Comparison of ENCODE assay signal across 8 mouse cellular contexts in genomic region chr11:100362979-100363562, GRCm38 (mm10). TPM values are rescaled to one million over a fixed set of nuclear protein-coding genes. Genes with fewer than 3 reads are reported as not detected.
DNase-seq lines count a peak whose midpoint lies in the region; ATAC-seq and TF ChIP-seq lines count a peak whose summit lies in the region.

No protein-coding gene starts in this region.

- no peaks in the 10 kb centered on the region for H3K4me1 ChIP-seq in kidney, embryonic 14.5 days (ENCODE audit: control insufficient read depth, insufficient read depth, low read length)
- H3K4me1 ChIP-seq in liver, embryonic 13.5 days (replicated peaks): no peaks in the 10 kb centered on the region
- no peaks in the 10 kb centered on the region for H3K4me1 ChIP-seq in neural tube, embryonic 11.5 days (ENCODE audit: control insufficient read depth, insufficient read depth, low read length)

- no peaks in the 10 kb centered on the region for H3K9me3 ChIP-seq in kidney, embryonic 14.5 days (ENCODE audit: control insufficient read depth, low read length)
- H3K9me3 ChIP-seq in liver, embryonic 13.5 days (replicated peaks): no peaks in the 10 kb centered on the region
- no peaks in the 10 kb centered on the region for H3K9me3 ChIP-seq in neural tube, embryonic 11.5 days (ENCODE audit: control insufficient read depth, low read length)

- H3K4me3 ChIP-seq in kidney, embryonic 14.5 days (ENCODE audit: low read length): no peak overlapping the region
- H3K4me3 ChIP-seq in liver, embryonic 13.5 days (replicated peaks): no peak overlapping the region
- H3K4me3 ChIP-seq in neural tube, embryonic 11.5 days (ENCODE audit: low read depth, low read length): no peak overlapping the region

- H3K4me2 ChIP-seq in kidney, embryonic 14.5 days (replicated peaks; ENCODE audit: low read depth, low read length): no peak overlapping the region
- no peak overlapping the region for H3K4me2 ChIP-seq in liver, embryonic 13.5 days
- no peak overlapping the region for H3K4me2 ChIP-seq in neural tube, embryonic 11.5 days (ENCODE audit: low read depth)

- no peak overlapping the region for H3K9ac ChIP-seq in kidney, embryonic 14.5 days (ENCODE audit: low read depth, low read length)
- H3K9ac ChIP-seq in liver, embryonic 13.5 days: no peak overlapping the region
- H3K9ac ChIP-seq in neural tube, embryonic 11.5 days (ENCODE audit: low read length): no peak overlapping the region

- peak; percentile 51 for ATAC-seq in Patski
- ATAC-seq in kidney, embryonic 14.5 days (ENCODE audit: low FRiP score, low TSS enrichment): peak; percentile 36; the same call in 1 of the 2 replicates
- ATAC-seq in liver, embryonic 13.5 days (ENCODE audit: low read depth): no peak
- no peak for ATAC-seq in neural tube, embryonic 11.5 days (ENCODE audit: insufficient read depth, low FRiP score, low TSS enrichment)

- H3K27me3 ChIP-seq in Patski: peaks cover 5% of the 10 kb centered on the region
- peaks cover 7% of the 10 kb centered on the region for H3K27me3 ChIP-seq in kidney, embryonic 14.5 days (ENCODE audit: control insufficient read depth, insufficient read depth, low read length)
- H3K27me3 ChIP-seq in liver, embryonic 13.5 days: peaks cover 34% of the 10 kb centered on the region
- H3K27me3 ChIP-seq in neural tube, embryonic 11.5 days (ENCODE audit: control insufficient read depth, insufficient read depth, low read length): peaks cover 6% of the 10 kb centered on the region; the same call in 1 of the 2 replicates

- H3K36me3 ChIP-seq in kidney, embryonic 14.5 days (ENCODE audit: control insufficient read depth, insufficient read depth, low read length): no peaks in the 10 kb centered on the region
- no peaks in the 10 kb centered on the region for H3K36me3 ChIP-seq in liver, embryonic 13.5 days
- no peaks in the 10 kb centered on the region for H3K36me3 ChIP-seq in neural tube, embryonic 11.5 days (ENCODE audit: control insufficient read depth, insufficient read depth, low read length)

- peak; percentile 56 for DNase-seq in 3T3-L1 (ENCODE audit: low read depth, low spot score)
- no peak for DNase-seq in Patski (ENCODE audit: low read depth, low spot score)
- peak; percentile 82 for DNase-seq in cerebellum, postnatal 36 days
- DNase-seq in gastrocnemius, postnatal 10 days: peak; percentile 66
- DNase-seq in liver, embryonic 13.5 days: peak; percentile 24
- DNase-seq in neural tube, embryonic 11.5 days (ENCODE audit: low spot score): peak; percentile 73
- peak; percentile 28 to 44 for DNase-seq in thymus, adult 18-20 months

- WGBS in kidney, embryonic 14.5 days: 21% methylated on average over 12 of the region's 12 CpGs
- 15% methylated on average over 12 of the region's 12 CpGs for WGBS in liver, embryonic 13.5 days (ENCODE audit: insufficient replicate concordance)
- 18% methylated on average over 12 of the region's 12 CpGs for WGBS in neural tube, embryonic 11.5 days

- POLR2A ChIA-PET in Patski (lab: Charles Lee): no interaction called here

- peak; percentile 82 for TF ChIP-seq CTCF in Patski (IDR thresholded peaks at IDR 0.05)

- in situ Hi-C loops in Patski (cut with MboI; ENCODE audit: low pct_unique_long_range_greater_than_20kb): loop anchor here (5.0 to 10.0 kb wide), 2 partner anchors 44 to 192 kb away; no protein-coding TSS in a partner anchor

- H3K27ac ChIP-seq in kidney, embryonic 14.5 days (ENCODE audit: low read depth, low read length): no peak overlapping the region
- H3K27ac ChIP-seq in liver, embryonic 13.5 days: no peak overlapping the region
- H3K27ac ChIP-seq in neural tube, embryonic 11.5 days (ENCODE audit: low read depth, low read length): no peak overlapping the region

- CTCF ChIA-PET in Patski (lab: Charles Lee): interaction anchor here (1.3 to 2.7 kb wide), 2 partner anchors 32 to 45 kb away, joined by 6 to 14 read pairs; partner anchors contain the start of gene Jup

RNA-seq across cellular contexts. Expression of gene Hap1, which starts 7.1 kb away (rescaled TPM):
- 23.9 TPM for polyA plus RNA-seq in Patski (2021)
- total RNA-seq in gastrocnemius, postnatal 10 days (2021): 1 to 10 TPM in 1 of 2 experiments, under 1 TPM in 1; 0.73 to 1.3 TPM
- polyA plus RNA-seq in kidney, embryonic 14.5 days (2014; fragmentation: Nextera tagmentation; extraction: Ambion mirVana): 6.0 and 6.3 TPM in 2 replicates
- 0.37 and 0.50 TPM in 2 replicates for polyA plus RNA-seq in liver, embryonic 13.5 days (2015; fragmentation: Nextera tagmentation; extraction: Ambion mirVana)
- 10.4 and 10.6 TPM in 2 replicates for polyA plus RNA-seq in neural tube, embryonic 11.5 days (2014; fragmentation: Nextera tagmentation; extraction: Ambion mirVana)

RNA-seq across cellular contexts. Expression of gene Gast, which starts 28.9 kb away (rescaled TPM):
- polyA plus RNA-seq in Patski (2021): not detected
- total RNA-seq in gastrocnemius, postnatal 10 days (2021): not detected
- polyA plus RNA-seq in kidney, embryonic 14.5 days (2014; fragmentation: Nextera tagmentation; extraction: Ambion mirVana): not detected in 2 replicates
- not detected in 2 replicates for polyA plus RNA-seq in liver, embryonic 13.5 days (2015; fragmentation: Nextera tagmentation; extraction: Ambion mirVana)
- polyA plus RNA-seq in neural tube, embryonic 11.5 days (2014; fragmentation: Nextera tagmentation; extraction: Ambion mirVana): not detected in 2 replicates

RNA-seq across cellular contexts. Expression of gene Jup, which starts 34.5 kb away (rescaled TPM):
- polyA plus RNA-seq in Patski (2021): 71.6 TPM
- 10 to 100 TPM; 81.4 to 90.0 TPM for total RNA-seq in gastrocnemius, postnatal 10 days (2021)
- polyA plus RNA-seq in kidney, embryonic 14.5 days (2014; fragmentation: Nextera tagmentation; extraction: Ambion mirVana): 66.8 and 84.7 TPM in 2 replicates
- polyA plus RNA-seq in liver, embryonic 13.5 days (2015; fragmentation: Nextera tagmentation; extraction: Ambion mirVana): 13.2 and 15.5 TPM in 2 replicates
- polyA plus RNA-seq in neural tube, embryonic 11.5 days (2014; fragmentation: Nextera tagmentation; extraction: Ambion mirVana): 43.8 and 48.8 TPM in 2 replicates

RNA-seq across cellular contexts. Expression of gene Eif1, which starts 43.4 kb away (rescaled TPM):
- polyA plus RNA-seq in Patski (2021): 674 TPM
- 100 to 1,000 TPM; 838 to 840 TPM for total RNA-seq in gastrocnemius, postnatal 10 days (2021)
- 1,744 and 1,749 TPM in 2 replicates for polyA plus RNA-seq in kidney, embryonic 14.5 days (2014; fragmentation: Nextera tagmentation; extraction: Ambion mirVana)
- polyA plus RNA-seq in liver, embryonic 13.5 days (2015; fragmentation: Nextera tagmentation; extraction: Ambion mirVana): 1,883 and 1,943 TPM in 2 replicates
- 1,679 and 1,757 TPM in 2 replicates for polyA plus RNA-seq in neural tube, embryonic 11.5 days (2014; fragmentation: Nextera tagmentation; extraction: Ambion mirVana)

RNA-seq across cellular contexts. Expression of gene P3h4, which starts 51.6 kb away (rescaled TPM):
- 29.1 TPM for polyA plus RNA-seq in Patski (2021)
- 10 to 100 TPM; 15.4 to 22.8 TPM for total RNA-seq in gastrocnemius, postnatal 10 days (2021)
- 59.7 and 63.3 TPM in 2 replicates for polyA plus RNA-seq in kidney, embryonic 14.5 days (2014; fragmentation: Nextera tagmentation; extraction: Ambion mirVana)
- polyA plus RNA-seq in liver, embryonic 13.5 days (2015; fragmentation: Nextera tagmentation; extraction: Ambion mirVana): 5.8 and 6.0 TPM in 2 replicates
- 23.7 and 26.0 TPM in 2 replicates for polyA plus RNA-seq in neural tube, embryonic 11.5 days (2014; fragmentation: Nextera tagmentation; extraction: Ambion mirVana)

Comparison
In these comparisons a context has a peak if more than half of its experiments do, and no peak if none do; other contexts are left out.
1. ATAC-seq: peak in Patski (single experiment) and kidney, embryonic 14.5 days (single experiment); none in liver, embryonic 13.5 days (single experiment) and neural tube, embryonic 11.5 days (single experiment).